Mouse (Mus musculus): Measurements from ENCODE around the gene Gm5039. TPM values are rescaled to one million over a fixed set of nuclear protein-coding genes. Genes with fewer than 3 reads are reported as not detected.
"Not testable (repeated sequence)": the region's sequence is repeated elsewhere in the genome, so short reads cannot be mapped to it uniquely, and the experiment has no call there.

Gm5039 gene
- polyA plus RNA-seq (2014; fragmentation: Nextera tagmentation; extraction: Ambion mirVana): not detected in 2 replicates

DNA sequence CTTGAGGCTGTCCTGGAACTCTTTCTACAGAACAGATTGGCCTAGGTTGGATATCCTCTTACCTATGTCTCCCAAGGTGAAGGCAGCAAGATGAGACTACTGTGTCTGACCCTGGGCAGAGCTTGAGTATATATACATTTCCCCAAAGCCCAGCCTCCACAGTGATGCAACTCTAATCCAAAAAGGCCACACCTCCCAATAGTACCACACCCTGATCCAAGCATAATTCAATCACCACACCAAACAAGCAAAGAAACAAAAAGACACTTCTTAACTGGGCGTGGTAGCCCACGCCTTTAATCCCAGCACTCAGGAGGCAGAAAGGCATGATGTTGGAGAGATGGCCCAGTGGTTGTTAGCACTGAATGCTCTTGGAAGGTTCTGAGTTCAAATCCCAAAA lies at the start of gene Gm5039:
TSS of gene Gm5039 (minus strand) at position 101 of the 400 bp plus-strand sequence.
- not testable (repeated sequence) for H3K4me3 ChIP-seq (replicated peaks; ENCODE audit: low read depth, low read length); H3K4me1 ChIP-seq (ENCODE audit: control insufficient read depth, insufficient read depth, low read length); H3K4me2 ChIP-seq (ENCODE audit: low read length); H3K27ac ChIP-seq (replicated peaks; ENCODE audit: low read depth, low read length); H3K36me3 ChIP-seq (ENCODE audit: control insufficient read depth, insufficient read depth, low read length); DNase-seq; H3K9me3 ChIP-seq (ENCODE audit: control insufficient read depth, low read length); H3K9ac ChIP-seq (replicated peaks; ENCODE audit: low read length); ATAC-seq (ENCODE audit: low FRiP score, low TSS enrichment); H3K27me3 ChIP-seq (ENCODE audit: control insufficient read depth, insufficient read depth, low read length)
- WGBS: 93% methylated on average over 2 of the region's 2 CpGs

DNA sequence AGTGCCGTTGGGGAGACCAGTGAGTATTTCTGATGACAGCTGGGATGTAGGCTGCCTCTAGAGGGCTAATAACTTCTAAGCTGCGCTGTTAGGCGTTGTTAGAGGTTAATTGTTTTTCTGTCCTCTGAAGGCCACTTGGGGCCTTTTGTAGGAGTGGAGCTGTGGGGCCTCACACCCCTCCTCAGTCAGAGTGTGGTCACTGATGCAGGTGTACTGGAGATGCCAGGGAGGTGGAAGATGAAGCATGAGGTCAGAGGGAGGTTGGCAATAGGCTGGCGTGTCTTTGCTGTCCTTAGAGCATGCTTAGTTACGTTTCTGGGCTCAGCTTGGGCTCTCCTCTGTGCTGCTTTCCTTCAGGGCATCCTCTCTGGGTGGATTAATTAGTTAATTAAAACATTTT lies 48.2 kb upstream of the Gm5039 start:
- Histone ChIP-seq H3K4me1 (ENCODE audit: control insufficient read depth, insufficient read depth, low read length) (0 out of 2 replicates have a peak, but pooled peaks cover 4% of the 10 kb centered on the region), H3K27ac (replicated peaks; ENCODE audit: low read depth, low read length) (no peak overlapping the region), H3K9me3 (ENCODE audit: control insufficient read depth, low read length) (no peaks in the 10 kb centered on the region), H3K27me3 (ENCODE audit: control insufficient read depth, insufficient read depth, low read length) (no peaks in the 10 kb centered on the region), H3K4me2 (ENCODE audit: low read length) (no peak overlapping the region), H3K4me3 (replicated peaks; ENCODE audit: low read depth, low read length) (no peak overlapping the region), H3K9ac (replicated peaks; ENCODE audit: low read length) (no peak overlapping the region), H3K36me3 (ENCODE audit: control insufficient read depth, insufficient read depth, low read length) (no peaks in the 10 kb centered on the region)
- ATAC-seq (ENCODE audit: low FRiP score, low TSS enrichment) (no peak), DNase-seq (no peak)
- WGBS: 70% methylated on average over 5 of the region's 5 CpGs

- not testable (repeated sequence) for H3K36me3 ChIP-seq (ENCODE audit: control insufficient read depth, insufficient read depth, low read length); H3K4me2 ChIP-seq (ENCODE audit: low read length); H3K4me1 ChIP-seq (ENCODE audit: control insufficient read depth, insufficient read depth, low read length); H3K9me3 ChIP-seq (ENCODE audit: control insufficient read depth, low read length); H3K4me3 ChIP-seq (replicated peaks; ENCODE audit: low read depth, low read length); H3K27me3 ChIP-seq (ENCODE audit: control insufficient read depth, insufficient read depth, low read length); ATAC-seq (ENCODE audit: low FRiP score, low TSS enrichment); H3K27ac ChIP-seq (replicated peaks; ENCODE audit: low read depth, low read length); H3K9ac ChIP-seq (replicated peaks; ENCODE audit: low read length)
- WGBS: 13% methylated on average over 1 of the region's 1 CpGs
- peak; percentile 27 for DNase-seq
Observed at GRCm38 (mm10) chr12:88370321-88370720, 46.5 kb upstream of the Gm5039 start.

DNA sequence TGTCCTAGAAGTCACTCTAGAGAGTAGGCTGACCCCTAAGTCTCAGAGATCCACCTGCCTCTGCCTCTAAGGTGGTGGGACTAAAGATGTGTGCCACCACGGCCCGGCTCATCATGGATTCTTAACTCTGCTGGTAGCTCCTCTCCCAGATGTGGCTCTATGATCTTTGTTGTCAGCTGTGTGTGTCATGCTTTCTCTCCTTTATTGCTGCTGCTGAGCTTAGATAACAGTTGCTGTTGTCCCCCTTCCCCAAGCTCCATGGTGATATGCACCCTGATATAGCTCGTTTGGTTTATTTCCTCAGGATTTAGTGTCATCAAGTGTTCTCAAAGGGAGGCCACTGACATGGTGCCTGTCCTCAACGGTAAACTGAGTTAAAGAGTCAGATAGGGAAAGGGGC lies 45.9 kb upstream of the Gm5039 start:
- H3K4me1 ChIP-seq (ENCODE audit: control insufficient read depth, insufficient read depth, low read length); DNase-seq; H3K27me3 ChIP-seq (ENCODE audit: control insufficient read depth, insufficient read depth, low read length); H3K27ac ChIP-seq (replicated peaks; ENCODE audit: low read depth, low read length); H3K4me2 ChIP-seq (ENCODE audit: low read length); H3K36me3 ChIP-seq (ENCODE audit: control insufficient read depth, insufficient read depth, low read length); H3K4me3 ChIP-seq (replicated peaks; ENCODE audit: low read depth, low read length); H3K9me3 ChIP-seq (ENCODE audit: control insufficient read depth, low read length); ATAC-seq (ENCODE audit: low FRiP score, low TSS enrichment); H3K9ac ChIP-seq (replicated peaks; ENCODE audit: low read length): not testable (repeated sequence)
- 84% methylated on average over 4 of the region's 4 CpGs for WGBS

DNA sequence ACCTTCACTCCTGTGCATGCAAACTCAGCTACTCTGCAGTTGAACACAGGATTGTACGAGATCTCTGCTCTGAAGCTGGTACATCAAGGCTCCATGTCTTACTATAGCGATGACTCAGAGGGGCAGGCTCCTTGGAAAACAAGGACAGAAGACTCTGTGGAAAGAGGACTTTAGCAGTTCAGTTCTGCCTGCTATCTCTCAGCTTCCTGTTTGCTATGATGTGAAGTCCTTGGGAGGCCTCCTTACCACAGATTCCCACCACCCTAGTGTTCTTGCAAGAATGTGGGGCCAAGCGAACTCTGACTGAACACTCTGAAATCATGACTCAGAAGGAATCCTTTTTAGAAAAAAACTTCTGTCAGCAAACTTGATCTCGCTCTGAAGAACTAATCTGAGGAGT lies 44.8 kb upstream of the Gm5039 start:
- DNase-seq (no peak), ATAC-seq (ENCODE audit: low FRiP score, low TSS enrichment) (no peak)
- Histone ChIP-seq H3K9me3 (ENCODE audit: control insufficient read depth, low read length) (no peaks in the 10 kb centered on the region), H3K9ac (replicated peaks; ENCODE audit: low read length) (no peak overlapping the region), H3K36me3 (ENCODE audit: control insufficient read depth, insufficient read depth, low read length) (no peaks in the 10 kb centered on the region), H3K27me3 (ENCODE audit: control insufficient read depth, insufficient read depth, low read length) (no peaks in the 10 kb centered on the region), H3K27ac (replicated peaks; ENCODE audit: low read depth, low read length) (no peak overlapping the region), H3K4me3 (replicated peaks; ENCODE audit: low read depth, low read length) (no peak overlapping the region), H3K4me2 (ENCODE audit: low read length) (no peak overlapping the region), H3K4me1 (ENCODE audit: control insufficient read depth, insufficient read depth, low read length) (0 out of 2 replicates have a peak, but pooled peaks cover 4% of the 10 kb centered on the region)
- WGBS: 89% methylated on average over 4 of the region's 4 CpGs

DNA sequence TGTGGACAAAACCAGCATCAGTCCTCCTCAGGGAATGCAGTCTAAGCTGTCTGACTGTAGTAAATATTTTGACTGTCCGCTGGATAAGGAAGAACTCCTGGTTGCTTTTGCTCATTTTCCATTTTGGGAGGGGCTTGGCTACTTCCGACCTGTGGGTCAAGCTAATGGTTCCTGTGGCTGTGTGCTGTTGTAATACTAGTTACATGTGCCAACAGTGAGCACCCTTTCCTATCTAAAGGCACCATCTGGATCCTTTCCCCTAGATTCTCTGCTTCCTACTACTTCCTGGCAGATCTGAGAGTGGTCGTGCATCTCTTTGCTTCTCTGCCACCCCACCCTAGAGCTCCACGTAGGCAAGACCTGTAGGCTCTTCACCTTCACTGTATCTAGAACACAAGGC lies 43.8 kb upstream of the Gm5039 start:
- Histone ChIP-seq H3K9me3 (ENCODE audit: control insufficient read depth, low read length) (no peaks in the 10 kb centered on the region), H3K9ac (replicated peaks; ENCODE audit: low read length) (no peak overlapping the region), H3K4me3 (replicated peaks; ENCODE audit: low read depth, low read length) (no peak overlapping the region), H3K36me3 (ENCODE audit: control insufficient read depth, insufficient read depth, low read length) (no peaks in the 10 kb centered on the region), H3K4me2 (ENCODE audit: low read length) (no peak overlapping the region), H3K4me1 (ENCODE audit: control insufficient read depth, insufficient read depth, low read length) (0 out of 2 replicates have a peak, but pooled peaks cover 4% of the 10 kb centered on the region), H3K27ac (replicated peaks; ENCODE audit: low read depth, low read length) (no peak overlapping the region), H3K27me3 (ENCODE audit: control insufficient read depth, insufficient read depth, low read length) (no peaks in the 10 kb centered on the region)
- ATAC-seq (ENCODE audit: low FRiP score, low TSS enrichment): no peak
- DNase-seq: no peak
- WGBS: 92% methylated on average over 4 of the region's 4 CpGs

GRCm38 (mm10) chr12:88361120-88361445 lies 37.3 kb upstream of the Gm5039 start:
- Histone ChIP-seq H3K36me3 (ENCODE audit: control insufficient read depth, insufficient read depth, low read length) (no peaks in the 10 kb centered on the region), H3K9ac (replicated peaks; ENCODE audit: low read length) (peak overlapping the region; percentile 74), H3K27ac (replicated peaks; ENCODE audit: low read depth, low read length) (no peak overlapping the region), H3K4me3 (replicated peaks; ENCODE audit: low read depth, low read length) (peak overlapping the region; percentile 77), H3K9me3 (ENCODE audit: control insufficient read depth, low read length) (no peaks in the 10 kb centered on the region), H3K4me1 (ENCODE audit: control insufficient read depth, insufficient read depth, low read length) (no peaks in the 10 kb centered on the region), H3K4me2 (ENCODE audit: low read length) (peak overlapping the region; percentile 85), H3K27me3 (ENCODE audit: control insufficient read depth, insufficient read depth, low read length) (no peaks in the 10 kb centered on the region)
- ATAC-seq (ENCODE audit: low FRiP score, low TSS enrichment) (0 out of 2 replicates have a peak, but pooled peaks have one; percentile 1), DNase-seq (no peak)
- 49% methylated on average over 9 of the region's 9 CpGs for WGBS

DNA sequence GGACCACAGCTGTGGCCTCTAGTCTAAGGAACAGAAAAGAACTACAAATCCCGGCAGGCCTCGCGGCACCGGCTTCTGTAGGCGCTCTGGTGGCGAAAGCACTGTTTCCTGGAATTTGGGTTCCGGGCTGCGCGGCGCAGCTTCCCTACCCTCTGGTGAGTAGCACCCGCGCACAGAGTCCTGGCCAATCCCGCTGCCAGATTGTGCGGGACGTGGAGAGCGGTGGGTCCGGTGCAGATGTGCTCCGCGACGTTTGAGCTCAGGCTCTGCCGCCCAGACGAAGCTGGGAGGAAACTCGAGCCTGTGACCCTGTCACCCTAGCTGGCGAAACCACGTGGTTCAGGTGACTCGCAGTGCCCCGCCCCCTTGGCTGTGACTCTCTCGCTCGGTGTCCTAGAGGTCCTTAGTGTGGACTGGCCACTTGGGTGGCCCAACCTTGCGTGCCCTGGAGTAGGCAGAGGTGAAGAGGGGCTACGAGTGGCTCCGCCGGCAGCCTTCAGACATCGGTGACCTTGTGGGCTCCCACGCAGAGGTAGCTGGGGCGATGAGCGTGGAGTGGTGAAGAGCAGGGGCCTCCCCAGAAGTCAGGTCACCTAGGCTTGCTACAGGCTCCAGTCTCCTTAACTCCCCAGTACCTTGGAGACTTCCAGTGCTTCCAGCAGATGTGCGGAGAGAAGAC lies 36.8 kb upstream of the Gm5039 start, which contains the start of gene Adck1:
TSS of gene Adck1 (plus strand) at position 114 of the 679 bp plus-strand sequence.
- Histone ChIP-seq H3K4me3 (replicated peaks; ENCODE audit: low read depth, low read length) (peak within 1 kb of the TSS; percentile 77), H3K4me1 (ENCODE audit: control insufficient read depth, insufficient read depth, low read length) (no peaks in the 10 kb centered on the region), H3K27ac (replicated peaks; ENCODE audit: low read depth, low read length) (peak within 1 kb of the TSS; percentile 72), H3K27me3 (ENCODE audit: control insufficient read depth, insufficient read depth, low read length) (no peaks in the 10 kb centered on the region), H3K4me2 (ENCODE audit: low read length) (peak within 1 kb of the TSS; percentile 85), H3K9ac (replicated peaks; ENCODE audit: low read length) (peak within 1 kb of the TSS; percentile 74), H3K36me3 (ENCODE audit: control insufficient read depth, insufficient read depth, low read length) (no peaks in the 10 kb centered on the region), H3K9me3 (ENCODE audit: control insufficient read depth, low read length) (no peaks in the 10 kb centered on the region)
- DNase-seq (peak; percentile 97), ATAC-seq (ENCODE audit: low FRiP score, low TSS enrichment) (peak; percentile 95)
- WGBS: under 1% methylated on average over 38 of the region's 38 CpGs

GRCm38 (mm10) chr12:88354182-88354702 lies 30.4 kb upstream of the Gm5039 start:
- 17% methylated on average over 41 of the region's 41 CpGs for WGBS

More at GRCm38 (mm10) chr12:88354182-88354702, 30.4 kb upstream of the Gm5039 start:
- H3K27me3 ChIP-seq (ENCODE audit: control insufficient read depth, insufficient read depth, low read length): no peaks in the 10 kb centered on the region
- DNase-seq (peak; percentile 32), ATAC-seq (ENCODE audit: low FRiP score, low TSS enrichment) (peak; percentile 58)
- no peaks in the 10 kb centered on the region for H3K36me3 ChIP-seq (ENCODE audit: control insufficient read depth, insufficient read depth, low read length)
- H3K27ac ChIP-seq (replicated peaks; ENCODE audit: low read depth, low read length): no peak overlapping the region
- peak overlapping the region; percentile 49; the same call in 1 of the 2 replicates for H3K9ac ChIP-seq (replicated peaks; ENCODE audit: low read length)
- H3K4me3 ChIP-seq (replicated peaks; ENCODE audit: low read depth, low read length): peak overlapping the region; percentile 22
- H3K9me3 ChIP-seq (ENCODE audit: control insufficient read depth, low read length): no peaks in the 10 kb centered on the region
- no peaks in the 10 kb centered on the region for H3K4me1 ChIP-seq (ENCODE audit: control insufficient read depth, insufficient read depth, low read length)
- H3K4me2 ChIP-seq (ENCODE audit: low read length): peak overlapping the region; percentile 52
